Mouse (Mus musculus) splenic B cell, adult 2 months (primary cell): Measurements from ENCODE around the gene Ppp1cb.

Source experiments
- DNase-seq: peaks from one replicate; pipeline ENCODE4 v3.0.0-alpha.2; 2011; ENCODE audit warnings: low read depth, low spot score
- H3K27me3 ChIP-seq: 2 replicates; pipeline ENCODE4 v1.6.1; 2012; ENCODE audit warnings: mild to moderate bottlenecking, low read length, moderate library complexity, mixed read lengths; ENCODE audit not compliant: control insufficient read depth, poor library complexity, insufficient read depth, severe bottlenecking
- H3K36me3 ChIP-seq: 2 replicates; pipeline ENCODE4 v1.6.1; 2012; ENCODE audit warnings: mild to moderate bottlenecking, low read length, moderate library complexity, mixed read lengths; ENCODE audit not compliant: control insufficient read depth, poor library complexity, insufficient read depth, severe bottlenecking

Gene Ppp1cb

DNA sequence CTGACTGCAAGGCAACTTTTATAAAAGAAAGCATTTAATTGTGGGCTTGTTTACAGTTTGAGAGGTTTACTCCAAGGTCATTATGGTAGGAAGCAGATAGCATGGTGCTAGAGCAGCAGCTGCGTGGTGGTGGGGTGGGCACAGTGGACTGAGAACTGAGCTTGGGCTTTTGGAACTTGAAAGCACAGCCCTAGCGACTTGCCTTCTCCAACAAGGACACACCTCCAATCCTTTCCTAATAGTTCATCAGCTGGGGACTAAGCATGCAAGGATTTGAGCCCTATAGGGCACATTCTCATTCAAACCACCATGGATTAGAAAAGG, 14.3 kb downstream of the Ppp1cb start:
- no peak for DNase-seq
- no peaks in the 10 kb centered on the region for H3K36me3 ChIP-seq
- H3K27me3 ChIP-seq: no peaks in the 10 kb centered on the region

DNA sequence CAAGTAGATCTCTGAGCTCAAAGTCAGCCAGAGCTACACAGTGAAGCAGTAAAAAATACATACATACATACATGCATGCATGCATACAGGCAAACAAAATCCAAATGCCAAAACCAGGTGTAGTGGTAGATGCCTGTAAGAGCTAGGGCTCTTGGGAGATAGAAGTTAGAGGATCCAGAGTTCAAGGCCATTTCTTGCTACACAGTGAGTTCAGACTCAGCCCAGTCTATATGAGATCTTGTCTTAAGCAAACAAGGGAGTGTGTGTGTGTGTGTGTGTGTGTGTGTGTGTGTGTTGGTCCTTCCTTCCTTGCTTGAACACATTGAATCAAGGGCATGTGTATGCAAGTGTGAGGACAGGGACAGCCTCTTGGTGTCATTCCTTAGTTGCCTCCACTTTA, 17.9 kb downstream of the Ppp1cb start:
- H3K27me3 ChIP-seq: no peaks in the 10 kb centered on the region
- no peak for DNase-seq
- peaks cover 11% of the 10 kb centered on the region; the same call in 1 of the 2 replicates for H3K36me3 ChIP-seq

DNA sequence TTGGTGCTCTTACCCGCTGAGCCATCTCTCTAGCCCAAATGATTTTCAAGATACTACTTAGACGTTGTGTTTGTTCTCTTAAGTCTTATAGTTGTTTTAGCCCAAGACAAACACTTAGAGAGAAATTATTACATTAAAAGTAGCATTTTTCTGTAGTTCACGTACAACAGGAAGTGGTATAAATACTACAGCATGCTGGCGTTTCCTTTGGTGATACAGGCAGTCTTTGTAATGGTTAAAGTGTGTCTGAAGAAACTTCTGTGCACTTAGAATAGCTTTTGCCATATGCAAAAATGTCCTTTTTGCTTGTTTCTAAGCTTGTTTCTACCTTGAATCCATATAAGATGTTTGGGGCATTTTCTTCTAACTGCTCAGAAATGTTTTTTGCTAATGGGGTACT, 20.3 kb downstream of the Ppp1cb start:
- Histone ChIP-seq H3K36me3 (peaks cover 20% of the 10 kb centered on the region; the same call in 1 of the 2 replicates), H3K27me3 (no peaks in the 10 kb centered on the region)
- DNase-seq: no peak

DNA sequence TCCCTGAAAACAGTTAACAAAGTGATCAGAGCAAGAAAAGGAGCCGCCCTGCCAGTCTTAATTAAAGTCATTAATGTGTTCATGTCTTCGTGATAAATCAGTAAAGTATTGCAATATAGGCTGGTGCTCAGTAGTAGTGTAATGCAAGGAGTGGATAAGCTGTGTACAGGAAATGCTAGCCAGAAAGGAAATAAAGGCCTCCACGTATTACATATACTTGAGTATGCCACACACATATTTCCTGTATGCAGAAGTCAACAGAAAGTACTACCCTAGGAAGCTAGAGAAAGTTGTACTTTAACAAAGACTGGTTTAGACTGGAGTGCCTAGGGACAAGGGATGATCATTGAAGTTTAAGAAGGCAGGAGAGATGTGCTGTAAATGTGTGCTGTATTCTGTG, 26.8 kb downstream of the Ppp1cb start:
- no peak for DNase-seq
- H3K36me3 ChIP-seq: peaks cover 24% of the 10 kb centered on the region; the same call in 1 of the 2 replicates

DNA sequence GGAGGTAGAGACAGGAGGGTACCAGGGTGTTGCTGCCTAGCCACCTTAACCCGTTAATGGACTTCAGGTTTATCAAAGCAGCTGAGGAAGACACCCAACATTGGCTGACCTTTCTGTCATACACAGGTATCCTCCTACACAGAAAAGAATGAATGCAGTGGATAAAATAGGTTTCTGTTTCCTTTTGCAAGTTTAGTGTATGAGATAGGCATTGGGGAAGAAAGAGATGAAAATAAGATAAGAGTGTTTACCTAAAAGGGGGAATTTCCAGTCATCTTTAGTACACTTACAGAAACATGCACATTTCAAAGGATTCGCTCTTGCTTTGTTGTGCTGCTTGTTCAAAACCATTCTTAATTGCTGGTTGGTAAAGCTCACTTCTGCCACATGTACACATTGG, 29.4 kb downstream of the Ppp1cb start:
- Histone ChIP-seq H3K36me3 (peaks cover 14% of the 10 kb centered on the region; the same call in 1 of the 2 replicates), H3K27me3 (no peaks in the 10 kb centered on the region)
- DNase-seq: no peak

More for the DNA sequence above, 26.8 kb downstream of the Ppp1cb start:
- H3K27me3 ChIP-seq: no peaks in the 10 kb centered on the region

DNA sequence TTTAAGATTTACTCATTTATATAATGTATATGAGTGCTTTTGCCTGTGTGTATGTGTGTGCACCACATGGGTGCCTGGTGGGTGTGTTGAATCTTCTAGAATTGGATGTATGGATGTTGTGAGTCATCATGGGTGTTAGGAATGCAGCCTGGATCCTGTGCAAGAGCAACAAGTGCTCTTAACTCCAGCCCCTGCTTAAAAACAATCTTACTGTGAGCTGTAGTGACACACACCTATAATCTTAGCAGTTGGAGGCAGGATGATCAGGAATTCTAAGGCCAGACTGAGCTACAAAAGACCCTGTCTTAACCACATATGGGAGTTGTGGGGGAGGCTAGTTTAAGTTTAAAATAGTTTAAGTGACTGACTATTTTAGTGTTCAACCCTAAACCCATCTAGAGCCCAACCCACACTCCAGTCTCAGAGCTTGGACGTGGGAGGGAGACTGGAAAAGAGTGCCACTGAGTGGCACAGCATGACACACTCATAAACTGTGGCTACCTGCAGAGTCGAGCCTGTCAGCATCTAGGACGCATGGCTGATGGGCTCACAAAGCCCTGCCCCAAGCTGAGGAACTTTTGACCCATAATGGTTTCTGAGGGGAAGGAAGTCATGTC, 35.5 kb downstream of the Ppp1cb start:
- DNase-seq: no peak

DNA sequence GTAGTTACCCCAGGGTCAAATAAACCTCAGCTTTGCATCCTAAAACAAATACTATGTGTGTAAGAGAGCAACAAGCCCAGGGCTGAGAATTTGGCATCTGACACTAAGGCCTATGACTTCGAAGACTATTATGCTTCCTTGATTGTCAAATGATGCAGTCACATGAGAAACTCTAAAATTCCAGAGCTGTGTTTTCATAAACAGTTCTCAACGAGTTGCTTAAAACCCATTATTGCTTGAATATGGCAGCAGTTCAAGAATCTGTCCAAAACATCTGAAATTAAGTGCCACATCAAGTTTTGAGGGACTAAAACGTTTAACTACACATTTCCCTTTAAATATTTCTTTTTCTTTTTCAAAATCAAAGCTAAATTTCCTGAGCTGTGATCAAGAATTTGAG, 50.1 kb downstream of the Ppp1cb start:
- Histone ChIP-seq H3K36me3 (no peaks in the 10 kb centered on the region), H3K27me3 (no peaks in the 10 kb centered on the region)
- DNase-seq: no peak

More for the DNA sequence above, 35.5 kb downstream of the Ppp1cb start:
- no peaks in the 10 kb centered on the region for H3K27me3 ChIP-seq
- H3K36me3 ChIP-seq: peaks cover 9% of the 10 kb centered on the region; the same call in 1 of the 2 replicates

DNA sequence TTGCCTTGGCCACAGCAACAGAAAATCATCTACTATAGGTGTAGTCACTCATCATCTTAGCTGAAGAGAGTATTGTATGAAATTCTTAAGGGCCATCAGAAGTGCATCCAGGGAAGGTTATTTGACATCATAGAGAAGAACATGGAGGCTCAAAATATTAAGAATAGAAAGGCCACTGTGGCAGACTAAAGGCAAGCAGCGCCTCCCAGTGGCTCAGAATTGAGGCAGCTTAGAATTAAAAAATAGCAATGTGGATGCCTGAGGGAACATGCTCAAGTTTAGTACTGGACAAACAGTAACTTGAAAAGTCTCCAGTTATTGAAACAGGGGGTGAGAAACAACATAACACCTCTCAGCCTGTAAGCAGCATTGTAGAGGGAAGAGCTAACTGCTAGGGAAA, 61.7 kb downstream of the Ppp1cb start:
- no peaks in the 10 kb centered on the region for H3K27me3 ChIP-seq
- DNase-seq: peak; percentile 50
- H3K36me3 ChIP-seq: no peaks in the 10 kb centered on the region

DNA sequence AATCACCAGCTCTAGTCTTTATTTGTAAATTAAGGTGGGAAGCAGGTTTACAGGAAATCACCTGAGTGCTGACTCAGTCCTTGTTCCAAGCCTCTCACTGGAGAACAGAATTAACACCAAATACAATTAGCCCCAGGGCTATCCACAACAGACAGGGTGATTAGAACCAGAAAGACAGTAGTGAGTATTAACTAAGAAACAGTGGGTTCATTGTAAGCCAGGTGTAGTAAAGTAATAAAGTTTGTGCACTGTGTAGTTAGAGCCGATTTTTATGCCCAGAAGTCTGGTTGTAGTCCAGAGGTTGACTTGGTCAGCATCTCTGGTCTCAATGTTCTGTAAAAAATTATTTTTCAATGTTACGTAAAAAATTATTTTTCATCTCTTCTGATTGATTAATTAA, 90.8 kb downstream of the Ppp1cb start:
- Histone ChIP-seq H3K36me3 (no peaks in the 10 kb centered on the region), H3K27me3 (no peaks in the 10 kb centered on the region)
- DNase-seq: no peak

DNA sequence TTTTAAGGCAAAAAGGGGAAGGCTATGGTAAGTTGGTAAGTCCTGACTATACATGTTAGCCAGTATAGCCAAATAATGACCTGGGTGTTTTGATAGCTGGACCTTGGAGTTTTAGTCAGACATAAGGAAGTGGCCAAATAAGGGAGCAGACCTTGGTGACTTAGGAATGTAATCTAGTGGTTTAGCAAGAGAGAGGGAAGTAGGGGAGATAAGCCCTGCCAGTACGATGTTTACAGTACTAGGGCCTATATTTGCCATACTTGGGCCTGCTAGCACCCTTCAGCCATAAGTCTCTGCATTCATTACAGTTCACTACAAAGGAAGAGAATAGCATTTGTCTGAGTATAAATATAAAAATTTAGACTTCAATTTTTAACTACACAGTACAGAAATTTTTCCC, 106.1 kb downstream of the Ppp1cb start:
- Histone ChIP-seq H3K27me3 (no peaks in the 10 kb centered on the region), H3K36me3 (no peaks in the 10 kb centered on the region)
- no peak for DNase-seq
